Mouse (Mus musculus) cerebellum, adult 11 months (tissue): ENCODE measurements around the gene Umps.

Source experiments
- DNase-seq: peaks from one replicate; pipeline ENCODE4 v3.0.0; 2022

Umps gene

DNA sequence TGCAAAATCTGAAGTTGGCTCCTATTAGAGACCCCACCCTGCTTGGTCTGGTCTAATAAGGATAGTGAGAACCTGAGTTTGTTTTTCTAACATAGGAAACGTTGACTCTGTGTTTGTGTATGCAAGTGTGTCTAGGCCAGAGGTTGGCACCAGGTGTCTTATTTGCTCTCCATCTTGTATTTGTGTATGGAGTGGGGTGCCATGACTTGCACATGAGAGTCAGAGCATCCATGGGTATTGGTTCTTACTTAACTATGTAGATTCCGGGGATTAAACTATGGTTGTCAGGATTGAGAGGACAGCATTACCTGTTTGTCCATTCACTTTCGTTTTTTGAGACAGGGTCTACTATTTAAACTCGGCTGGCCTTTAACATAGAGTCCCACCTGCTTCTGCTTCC is 13.8 kb downstream of the Umps start:
- no peak for DNase-seq

DNA sequence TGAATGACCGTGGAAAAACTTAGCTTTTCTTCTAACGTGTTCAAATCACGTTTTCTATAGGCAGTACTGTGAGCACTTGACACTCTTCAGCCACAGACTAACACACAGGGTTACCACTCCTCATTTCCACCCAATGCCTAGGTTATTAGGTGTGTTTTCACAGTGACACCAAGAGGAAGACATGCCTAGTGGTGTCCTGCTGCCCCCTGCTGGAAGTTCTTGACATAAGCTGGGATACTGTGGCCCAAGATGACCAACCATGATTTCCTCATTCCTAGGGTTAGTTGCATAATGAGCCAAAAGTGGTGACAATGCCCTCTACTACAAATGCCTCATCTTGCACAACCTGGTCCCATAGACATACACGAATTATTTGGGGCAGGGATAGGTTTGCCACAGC is 16.0 kb downstream of the Umps start:
- DNase-seq: peak; percentile 86

GRCm38 (mm10) chr16:33950386-33950785 is 16.5 kb downstream of the Umps start:
- no peak for DNase-seq

DNA sequence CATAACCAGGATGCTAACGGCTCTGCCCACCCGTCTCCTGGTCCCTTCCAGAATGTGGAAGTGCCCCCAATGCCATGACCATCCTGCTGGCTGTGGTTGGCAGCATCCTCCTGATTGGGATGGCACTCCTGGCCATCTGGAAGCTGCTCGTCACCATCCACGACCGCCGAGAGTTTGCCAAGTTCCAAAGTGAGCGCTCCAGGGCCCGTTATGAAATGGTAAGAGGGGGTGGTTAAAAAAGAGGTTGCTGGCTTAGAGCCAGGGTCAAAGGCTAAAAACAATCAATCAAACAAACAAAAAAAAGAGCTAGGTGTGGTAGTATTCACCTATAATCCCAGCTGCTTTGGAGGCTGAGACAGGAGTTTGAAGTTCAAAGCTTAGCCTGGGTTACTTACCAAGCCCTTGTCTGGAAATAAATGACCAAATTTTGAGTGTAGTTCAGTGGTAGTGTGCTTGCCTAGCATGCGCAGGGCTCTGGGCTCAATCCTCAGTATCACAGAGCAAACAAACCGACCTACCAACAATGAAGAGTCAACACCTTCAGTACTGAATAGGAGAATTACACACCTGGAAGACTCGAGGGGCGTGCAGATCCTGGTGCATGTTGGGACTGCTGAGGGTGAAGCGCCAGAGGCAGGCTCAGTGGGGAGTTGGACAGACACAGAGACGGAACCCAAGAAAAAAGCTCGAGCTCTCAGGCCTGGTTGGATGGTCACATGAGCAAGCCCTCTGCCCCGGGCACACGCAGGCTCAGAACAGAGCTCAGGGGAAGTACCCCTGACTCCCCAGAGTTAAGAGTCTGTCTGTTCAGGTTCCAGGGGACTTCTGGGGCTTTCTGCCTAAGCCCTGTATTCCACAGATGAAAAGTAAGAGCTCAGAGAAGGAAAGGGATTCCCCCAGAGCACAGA is 18.9 kb downstream of the Umps start:
- DNase-seq: no peak

DNA sequence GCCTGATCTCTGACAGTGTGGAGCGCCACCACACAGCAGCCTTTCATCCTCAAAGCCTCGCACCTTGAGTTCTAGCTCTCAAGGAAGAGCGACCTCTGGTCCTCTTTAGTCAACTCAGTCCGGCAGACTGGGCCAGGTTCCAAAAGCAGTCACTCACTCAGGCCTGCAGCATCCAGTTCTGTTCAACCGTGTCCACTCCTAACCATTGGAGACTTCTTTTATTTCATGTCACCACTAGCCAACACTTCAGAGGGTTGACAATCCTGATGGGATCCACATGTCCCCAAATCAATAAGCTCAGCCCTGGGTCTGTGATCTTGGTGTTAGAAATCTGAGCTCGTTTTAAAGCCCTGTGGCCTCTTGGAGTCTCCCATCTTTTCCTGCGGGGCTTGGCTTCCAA is 20.8 kb downstream of the Umps start:
- no peak for DNase-seq

GRCm38 (mm10) chr16:33944772-33945171 is 22.1 kb downstream of the Umps start:
- DNase-seq: no peak

- no peak for DNase-seq
Measured at GRCm38 (mm10) chr16:33944126-33944525, 22.7 kb downstream of the Umps start.

GRCm38 (mm10) chr16:33943388-33943787 is 23.4 kb downstream of the Umps start:
- no peak for DNase-seq

GRCm38 (mm10) chr16:33942341-33942740 is 24.5 kb downstream of the Umps start:
- no peak for DNase-seq

- DNase-seq: no peak
Measured at GRCm38 (mm10) chr16:33941271-33941781, 25.5 kb downstream of the Umps start.

- no peak for DNase-seq
Measured at GRCm38 (mm10) chr16:33940095-33940494, 26.7 kb downstream of the Umps start.

- DNase-seq: no peak
Measured at GRCm38 (mm10) chr16:33939636-33940035, 27.2 kb downstream of the Umps start.

GRCm38 (mm10) chr16:33939133-33939531 is 27.7 kb downstream of the Umps start:
- DNase-seq: no peak

DNA sequence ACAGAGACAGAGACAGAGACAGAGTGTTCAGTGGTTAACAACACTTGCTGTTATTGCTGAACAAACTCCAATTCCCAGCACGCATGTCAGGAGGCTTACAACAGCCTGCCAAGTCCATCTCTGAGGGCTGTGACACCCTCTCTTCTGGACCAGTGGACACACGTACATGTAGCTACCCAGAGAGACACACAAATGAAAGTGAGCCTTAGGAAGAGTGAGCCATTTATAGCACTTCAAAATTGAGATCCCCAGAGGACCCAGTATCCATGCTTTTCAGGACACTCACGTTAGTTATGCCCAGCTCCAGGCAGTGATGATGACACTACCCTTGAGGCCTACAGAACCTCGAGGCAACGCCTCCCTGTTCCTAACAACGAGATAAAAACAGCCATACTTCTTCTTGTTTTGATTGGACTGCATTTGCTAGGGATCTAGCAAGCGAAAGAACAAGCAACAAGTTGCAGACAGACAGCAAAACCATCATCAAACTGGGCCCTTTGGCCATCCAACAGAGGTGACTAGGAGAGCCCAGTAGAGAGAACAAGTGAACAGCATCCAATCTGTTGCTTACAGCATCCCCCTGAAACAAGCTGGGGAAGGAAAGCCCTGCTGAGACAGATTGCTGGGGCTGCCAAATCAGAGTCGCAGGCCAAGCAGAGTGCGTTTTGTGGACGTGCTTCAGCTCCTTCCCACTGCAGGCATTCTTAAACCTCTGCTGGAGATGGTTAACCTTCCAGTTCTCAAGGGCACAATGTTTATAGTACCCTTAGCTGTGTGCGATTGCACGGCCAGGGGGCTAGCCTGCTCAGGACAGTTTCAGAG is 28.3 kb downstream of the Umps start:
- DNase-seq: no peak

DNA sequence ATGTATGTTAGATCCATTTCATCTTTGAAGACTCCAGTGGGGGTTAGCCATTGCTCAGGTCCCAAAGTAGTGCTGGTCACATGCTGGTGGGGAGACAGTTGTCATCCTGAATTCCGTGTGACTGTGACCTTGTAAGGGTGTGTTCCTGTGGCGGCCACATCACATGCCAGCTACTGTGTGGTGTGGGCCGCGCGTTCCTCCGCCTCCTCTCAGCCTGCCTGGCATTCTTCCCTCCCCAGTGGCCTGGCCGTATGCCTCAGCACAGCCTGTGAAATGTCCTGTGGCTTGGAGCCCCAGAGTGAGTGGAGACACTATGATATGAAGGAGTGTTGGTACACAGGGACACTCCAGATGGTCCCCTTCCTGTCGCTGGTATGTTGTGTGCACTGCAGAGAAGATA is 29.3 kb downstream of the Umps start:
- peak; percentile 89 for DNase-seq

DNA sequence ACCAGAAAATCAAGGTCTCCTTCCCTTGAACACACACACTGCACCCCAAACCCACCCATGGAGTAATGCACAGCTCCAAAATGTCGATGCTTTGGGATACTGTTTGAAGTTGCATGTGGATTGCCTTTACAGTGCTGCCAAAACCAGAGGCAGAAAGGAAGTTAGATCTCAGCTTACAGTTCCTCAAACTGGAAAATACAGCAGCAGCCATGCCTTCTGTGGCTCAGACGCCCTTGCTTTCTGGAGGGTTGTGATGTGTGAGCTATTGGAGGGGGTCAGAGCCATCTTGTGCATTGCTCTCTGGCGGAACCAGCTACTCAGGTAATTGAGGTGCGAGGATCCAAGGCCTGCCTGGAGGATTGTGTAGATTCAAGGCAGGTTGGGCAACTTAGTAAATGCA is 30.0 kb downstream of the Umps start:
- DNase-seq: no peak

DNA sequence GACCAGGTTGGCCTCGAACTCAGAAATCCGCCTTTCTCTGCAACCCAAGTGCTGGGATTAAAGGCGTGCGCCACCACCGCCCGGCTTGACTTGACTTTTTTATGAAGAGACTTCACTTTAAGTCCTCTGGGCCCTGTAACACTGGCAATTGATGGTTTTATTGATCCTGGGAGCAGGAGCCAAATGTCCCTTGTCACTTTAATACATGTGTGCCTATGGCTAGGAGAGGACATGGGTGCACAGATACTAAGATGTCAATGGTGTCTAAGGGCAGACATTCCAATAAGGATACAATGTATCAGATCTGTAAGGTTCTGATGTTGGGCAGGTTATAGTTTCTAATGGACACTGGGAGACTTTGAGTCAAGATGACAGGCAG is 31.4 kb downstream of the Umps start:
- DNase-seq: no peak

DNA sequence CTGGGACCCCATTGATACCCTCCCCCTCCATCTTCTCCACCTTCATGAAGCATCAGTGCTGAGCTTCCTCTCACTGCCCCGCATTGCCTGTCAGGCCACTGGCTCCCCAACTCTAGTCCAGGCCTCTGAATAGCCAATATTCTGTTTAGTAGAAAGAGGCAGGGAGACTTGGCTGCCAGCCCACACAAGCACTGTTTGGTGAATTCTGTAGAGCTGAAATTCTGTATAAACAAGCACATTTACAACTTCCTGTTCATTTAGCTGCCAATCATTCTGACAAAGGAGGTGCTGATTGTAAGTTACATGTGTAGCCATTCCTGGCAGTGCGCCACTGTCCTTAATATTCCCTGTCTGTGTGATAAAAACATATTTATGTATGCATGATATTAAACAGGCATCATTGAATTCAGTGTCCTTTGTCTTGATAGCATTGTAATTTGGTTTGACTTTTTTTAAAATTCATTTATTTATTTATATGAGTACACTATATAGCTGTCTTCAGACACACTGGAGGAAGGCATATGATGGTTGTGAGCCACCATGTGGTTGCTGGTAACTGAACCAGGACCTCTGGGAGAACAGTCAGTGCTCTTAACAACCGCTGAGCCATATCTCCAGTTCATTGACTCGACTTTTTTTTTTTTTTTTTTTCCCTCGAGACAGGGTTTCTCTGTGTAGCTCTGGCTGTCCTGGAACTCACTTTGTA is 32.0 kb downstream of the Umps start:
- DNase-seq: no peak

- DNase-seq: no peak
Measured at GRCm38 (mm10) chr16:33933411-33933810, 33.4 kb downstream of the Umps start.

DNA sequence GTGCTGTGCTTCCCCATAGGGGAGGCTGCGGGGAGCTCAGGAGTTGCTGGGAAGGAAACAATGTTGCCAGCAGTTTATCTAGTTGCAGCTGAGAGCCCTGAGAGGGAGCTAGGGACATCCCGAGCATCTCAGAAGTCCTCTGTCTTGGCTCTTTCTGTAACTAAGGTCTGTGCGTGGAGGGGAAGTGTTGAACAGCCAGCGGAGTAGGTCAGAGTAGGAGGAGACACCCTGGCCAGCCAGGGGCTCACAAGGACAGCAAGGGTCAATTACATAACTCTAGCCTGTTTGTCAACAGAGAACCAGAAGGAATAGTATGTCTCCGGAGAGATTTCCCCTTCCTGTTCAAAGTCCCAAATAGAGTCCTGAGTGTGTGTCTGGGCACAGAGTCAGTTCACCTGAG is 34.7 kb downstream of the Umps start:
- DNase-seq: no peak

DNA sequence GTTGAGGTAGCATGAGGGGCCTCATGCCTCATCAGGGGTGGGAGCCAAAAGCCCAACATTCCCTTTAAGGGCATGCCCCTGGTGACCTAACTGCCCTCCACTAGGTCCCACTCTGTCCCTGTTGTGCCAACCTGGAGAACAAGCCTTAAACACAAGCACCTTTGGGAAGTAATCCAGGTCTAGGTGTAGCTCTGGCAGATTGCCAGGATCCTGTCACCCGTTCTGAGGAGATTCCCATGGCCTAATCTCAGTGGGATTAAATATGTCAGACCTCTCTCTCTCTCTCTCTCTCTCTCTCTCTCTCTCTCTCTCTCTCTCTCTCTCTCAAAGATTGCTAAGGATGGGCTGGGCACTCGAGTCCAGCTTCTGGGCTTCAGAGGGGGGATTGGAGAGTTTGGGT is 35.2 kb downstream of the Umps start:
- DNase-seq: no peak

- no peak for DNase-seq
Measured at GRCm38 (mm10) chr16:33930785-33931184, 36.1 kb downstream of the Umps start.

GRCm38 (mm10) chr16:33928788-33929462 is 37.9 kb downstream of the Umps start:
- DNase-seq: no peak
